Mouse (Mus musculus) small intestine, adult 2 months (tissue): ENCODE measurements around the gene Rasa4.

ENCODE experiments used
- CTCF ChIP-seq: fragments of 200-500 bp; IDR thresholded peaks from 2 replicates; pipeline ENCODE4 v1.5.1; 2012; ENCODE audit warnings: low read depth, mild to moderate bottlenecking, control low read depth, inconsistent platforms, low read length, moderate library complexity, mixed read lengths; ENCODE audit not compliant: insufficient replicate concordance, insufficient read length; ENCODE audit errors: extremely low read depth
- POLR2A ChIP-seq: fragments of 200-500 bp; IDR thresholded peaks from 2 replicates; pipeline ENCODE4 v1.6.1; 2012; ENCODE audit warnings: low read depth, mild to moderate bottlenecking, control low read depth, inconsistent platforms, low read length, moderate library complexity

GRCm38 (mm10) chr5:136051231-136052085 lies 32.3 kb upstream of the Rasa4 start:
- no peak for TF ChIP-seq CTCF
- TF ChIP-seq POLR2A: no peak
